Mouse (Mus musculus) lung, postnatal 0 days (tissue): ENCODE data around the gene Spc24. TPM values are rescaled to one million over a fixed set of nuclear protein-coding genes. Genes with fewer than 3 reads are reported as not detected.
"Not testable (repeated sequence)": the region's sequence is repeated elsewhere in the genome, so short reads cannot be mapped to it uniquely, and the experiment has no call there.

Experiments
- ATAC-seq: fragments of 200-750 bp; cut with Nextera tagmentation; 2 replicates; pipeline ENCODE4 v1.8.0; 2017; ENCODE audit warnings: moderate library complexity
- DNase-seq: peaks from one replicate; pipeline ENCODE4 v3.0.0-alpha.2; 2016; ENCODE audit warnings: low spot score
- H3K27ac ChIP-seq: fragments of 300-500 bp; sonication (generic); 2 replicates; pipeline ENCODE4 v1.5.1; 2014; ENCODE audit warnings: antibody characterized with exemption, mild to moderate bottlenecking, low read length, mixed read lengths
- H3K27me3 ChIP-seq: fragments of 300-500 bp; sonication (generic); replicated peaks from 2 replicates; pipeline ENCODE4 v1.6.1; 2014; ENCODE audit warnings: low read length, mixed read lengths; ENCODE audit not compliant: insufficient read depth
- H3K36me3 ChIP-seq: fragments of 300-500 bp; sonication (generic); 2 replicates; pipeline ENCODE4 v1.6.1; 2014; ENCODE audit warnings: low read length, mixed read lengths; ENCODE audit not compliant: insufficient read depth
- H3K4me1 ChIP-seq: fragments of 300-500 bp; sonication (generic); 2 replicates; pipeline ENCODE4 v1.6.1; 2014; ENCODE audit warnings: antibody characterized with exemption, low read depth, low read length, mixed read lengths; ENCODE audit not compliant: insufficient read depth
- H3K4me2 ChIP-seq: fragments of 300-500 bp; sonication (generic); replicated peaks from 2 replicates; pipeline ENCODE4 v1.6.1; 2014; ENCODE audit warnings: low read depth, mild to moderate bottlenecking, low read length, moderate library complexity, mixed read lengths
- H3K4me3 ChIP-seq: fragments of 300-500 bp; sonication (generic); 2 replicates; pipeline ENCODE4 v1.5.1; 2014; ENCODE audit warnings: low read depth, low read length
- H3K9ac ChIP-seq: fragments of 300-500 bp; sonication (generic); replicated peaks from 2 replicates; pipeline ENCODE4 v1.6.1; 2014; ENCODE audit warnings: low read depth, mild to moderate bottlenecking
- H3K9me3 ChIP-seq: fragments of 300-500 bp; sonication (generic); 2 replicates; pipeline ENCODE4 v1.6.1; 2016; ENCODE audit warnings: low read length, mixed read lengths
- CTCF ChIP-seq: IDR thresholded peaks from 2 replicates; pipeline ENCODE4 v1.5.1; 2016; ENCODE audit warnings: antibody characterized with exemption, mild to moderate bottlenecking
- EP300 ChIP-seq: IDR thresholded peaks from 2 replicates; pipeline ENCODE4 v1.6.1; 2016; ENCODE audit warnings: antibody characterized with exemption, mild to moderate bottlenecking, control low read depth
- WGBS: fragments of 180-500 bp; shearing (Covaris S2); extraction: QIAGEN DNeasy Blood & Tissue Kit; methylation state at CpG from one replicate; pipeline ENCODE4 v1.1.7; 2014; 5-methylcytosine and 5-hydroxymethylcytosine counted together
- polyA plus RNA-seq: library from polyadenylated mRNA; unstranded; fragments of >200 nt; fragmentation: Nextera tagmentation; extraction: Ambion mirVana; gene quantifications from 2 replicates; pipeline ENCODE4 v1.2.1, GENCODE M21; 2015

Spc24 gene
- polyA plus RNA-seq, 1 experiment from 2014 or later: 15.7 TPM

- H3K4me3 ChIP-seq: no peak overlapping the region
- 72% methylated on average over 5 of the region's 5 CpGs for WGBS
- H3K27me3 ChIP-seq: no peaks in the 10 kb centered on the region
- no peak overlapping the region; the same call in 1 of the 2 replicates for H3K9ac ChIP-seq
- TF ChIP-seq EP300 (no peak), CTCF (no peak)
- ATAC-seq (no peak), DNase-seq (no peak)
- H3K9me3 ChIP-seq: no peaks in the 10 kb centered on the region
- 0 out of 2 replicates have a peak overlapping the region, but pooled peaks have one; percentile 54 for H3K27ac ChIP-seq
- peaks cover 16% of the 10 kb centered on the region; the same call in 1 of the 2 replicates for H3K36me3 ChIP-seq
- H3K4me1 ChIP-seq: peaks cover 34% of the 10 kb centered on the region
- H3K4me2 ChIP-seq: peak overlapping the region; percentile 63
These were observed 35.5 kb upstream of the Spc24 start for GRCm38 (mm10) chr9:21795579-21795978.

- Histone ChIP-seq H3K4me1 (peaks cover 34% of the 10 kb centered on the region), H3K9me3 (no peaks in the 10 kb centered on the region), H3K27ac (no peak overlapping the region), H3K4me2 (no peak overlapping the region), H3K4me3 (no peak overlapping the region), H3K9ac (no peak overlapping the region), H3K27me3 (no peaks in the 10 kb centered on the region), H3K36me3 (peaks cover 20% of the 10 kb centered on the region; the same call in 1 of the 2 replicates)
- DNase-seq: no peak
- no peak for TF ChIP-seq CTCF
- TF ChIP-seq EP300: no peak
- 84% methylated on average over 23 of the region's 25 CpGs for WGBS
- no peak for ATAC-seq
These were observed 34.8 kb upstream of the Spc24 start for GRCm38 (mm10) chr9:21794925-21795324.

- no peak overlapping the region for H3K27ac ChIP-seq
- H3K9me3 ChIP-seq: no peaks in the 10 kb centered on the region
- peaks cover 34% of the 10 kb centered on the region for H3K4me1 ChIP-seq
- no peak overlapping the region for H3K4me2 ChIP-seq
- DNase-seq (no peak), ATAC-seq (no peak)
- H3K9ac ChIP-seq: no peak overlapping the region
- TF ChIP-seq CTCF: no peak
- TF ChIP-seq EP300: no peak
- peaks cover 23% of the 10 kb centered on the region; the same call in 1 of the 2 replicates for H3K36me3 ChIP-seq
- no peak overlapping the region for H3K4me3 ChIP-seq
- H3K27me3 ChIP-seq: no peaks in the 10 kb centered on the region
- whole genome bisulfite sequencing: 91% methylated on average over 17 of the region's 18 CpGs
These were observed 34.3 kb upstream of the Spc24 start for GRCm38 (mm10) chr9:21794344-21794834.

GRCm38 (mm10) chr9:21793507-21793906, 33.4 kb upstream of the Spc24 start:
- H3K4me2 ChIP-seq, H3K9me3 ChIP-seq, H3K27me3 ChIP-seq, H3K9ac ChIP-seq, H3K4me3 ChIP-seq, DNase-seq, ATAC-seq, H3K27ac ChIP-seq: not testable (repeated sequence)
- Histone ChIP-seq H3K36me3 (peaks cover 23% of the 10 kb centered on the region; the same call in 1 of the 2 replicates), H3K4me1 (peaks cover 34% of the 10 kb centered on the region)
- WGBS: 96% methylated on average over 6 of the region's 6 CpGs

- no peak overlapping the region; the same call in 1 of the 2 replicates for H3K9ac ChIP-seq
- H3K9me3 ChIP-seq: no peaks in the 10 kb centered on the region
- peaks cover 23% of the 10 kb centered on the region; the same call in 1 of the 2 replicates for H3K36me3 ChIP-seq
- DNase-seq: peak; percentile 76
- H3K4me3 ChIP-seq: no peak overlapping the region
- H3K4me2 ChIP-seq: peak overlapping the region; percentile 46
- 17% methylated on average over 8 of the region's 8 CpGs for WGBS
- peak; percentile 36 for ATAC-seq
- no peaks in the 10 kb centered on the region for H3K27me3 ChIP-seq
- peak overlapping the region; percentile 81 for H3K27ac ChIP-seq
- peaks cover 34% of the 10 kb centered on the region for H3K4me1 ChIP-seq
- TF ChIP-seq CTCF (no peak), EP300 (no peak; the same call in 1 of the 2 replicates)
These were observed 32.5 kb upstream of the Spc24 start for GRCm38 (mm10) chr9:21792644-21793043.

- ATAC-seq (peak; percentile 93), DNase-seq (peak; percentile 95)
- Histone ChIP-seq H3K4me3 (no peak overlapping the region), H3K36me3 (peaks cover 23% of the 10 kb centered on the region; the same call in 1 of the 2 replicates), H3K9me3 (no peaks in the 10 kb centered on the region), H3K9ac (0 out of 2 replicates have a peak overlapping the region, but pooled peaks have one; percentile 8), H3K27me3 (no peaks in the 10 kb centered on the region), H3K27ac (peak overlapping the region; percentile 81), H3K4me2 (peak overlapping the region; percentile 46), H3K4me1 (peaks cover 28% of the 10 kb centered on the region)
- 18% methylated on average over 8 of the region's 8 CpGs for WGBS
- TF ChIP-seq CTCF (peak; percentile 6; the same call in 1 of the 2 replicates), EP300 (peak; percentile 96)
These were observed 31.8 kb upstream of the Spc24 start for GRCm38 (mm10) chr9:21791861-21792260.
